Mouse (Mus musculus) retina, embryonic 14.5 days (tissue): ENCODE measurements around the gene Cyb5r3.
"Not testable (repeated sequence)": the region's sequence is repeated elsewhere in the genome, so short reads cannot be mapped to it uniquely, and the experiment has no call there.

Source experiments
- DNase-seq: peaks from one replicate; pipeline ENCODE4 v3.0.0-alpha.2; 2015; ENCODE audit warnings: low spot score

Cyb5r3 gene

GRCm38 (mm10) chr15:83150694-83151093, 21.7 kb downstream of the Cyb5r3 start:
- no peak for DNase-seq

- no peak for DNase-seq
These were observed 22.3 kb downstream of the Cyb5r3 start for GRCm38 (mm10) chr15:83150073-83150442.

- DNase-seq = peak; percentile 99
These were observed 23.0 kb downstream of the Cyb5r3 start, which contains the start of gene Poldip3 for GRCm38 (mm10) chr15:83149196-83150072. Poldip3 (minus strand) TSS chr15:83149384.

- no peak for DNase-seq
These were observed 23.6 kb downstream of the Cyb5r3 start for GRCm38 (mm10) chr15:83148801-83149195.

- DNase-seq = peak; percentile 34
These were observed 24.0 kb downstream of the Cyb5r3 start for GRCm38 (mm10) chr15:83148395-83148794.

GRCm38 (mm10) chr15:83145541-83145940, 26.9 kb downstream of the Cyb5r3 start:
- DNase-seq = no peak

GRCm38 (mm10) chr15:83142861-83143260, 29.5 kb downstream of the Cyb5r3 start:
- no peak for DNase-seq

GRCm38 (mm10) chr15:83135654-83136053, 36.7 kb downstream of the Cyb5r3 start:
- DNase-seq = no peak

- no peak for DNase-seq
These were observed 37.7 kb downstream of the Cyb5r3 start for GRCm38 (mm10) chr15:83134671-83135070.

GRCm38 (mm10) chr15:83129530-83130231, 42.7 kb downstream of the Cyb5r3 start:
- no peak for DNase-seq

GRCm38 (mm10) chr15:83127037-83127436, 45.4 kb downstream of the Cyb5r3 start:
- DNase-seq = not testable (repeated sequence)

GRCm38 (mm10) chr15:83126582-83126981, 45.8 kb downstream of the Cyb5r3 start:
- DNase-seq = no peak

- no peak for DNase-seq
These were observed 47.8 kb downstream of the Cyb5r3 start for GRCm38 (mm10) chr15:83124625-83125024.

GRCm38 (mm10) chr15:83122566-83123145, 49.7 kb downstream of the Cyb5r3 start, which contains the start of gene Rrp7a:
Rrp7a (minus strand) TSS chr15:83122801.
- peak; percentile 92 for DNase-seq

GRCm38 (mm10) chr15:83121709-83122565, 50.5 kb downstream of the Cyb5r3 start:
- DNase-seq = peak; percentile 67

- DNase-seq = peak; percentile 38
These were observed 54.0 kb downstream of the Cyb5r3 start for GRCm38 (mm10) chr15:83118360-83118759.

- DNase-seq = no peak
These were observed 57.3 kb downstream of the Cyb5r3 start for GRCm38 (mm10) chr15:83115071-83115470.

- DNase-seq = no peak
These were observed 58.3 kb downstream of the Cyb5r3 start for GRCm38 (mm10) chr15:83114106-83114505.

- DNase-seq = peak; percentile 82
These were observed 59.5 kb downstream of the Cyb5r3 start for GRCm38 (mm10) chr15:83112898-83113297.

- no peak for DNase-seq
These were observed 60.5 kb downstream of the Cyb5r3 start for GRCm38 (mm10) chr15:83111874-83112273.

- DNase-seq = no peak
These were observed 61.1 kb downstream of the Cyb5r3 start for GRCm38 (mm10) chr15:83111290-83111689.

GRCm38 (mm10) chr15:83107814-83108213, 64.6 kb downstream of the Cyb5r3 start:
- no peak for DNase-seq
